Mouse (Mus musculus) MEL (cell line): ENCODE results near the gene Eef2k. TPM values are rescaled to one million over a fixed set of nuclear protein-coding genes. Genes with fewer than 3 reads are reported as not detected.
A peak's percentile ranks its signal among the peaks of the same experiment; 100 is the strongest.
"Not testable (repeated sequence)": the region's sequence is repeated elsewhere in the genome, so short reads cannot be mapped to it uniquely, and the experiment has no call there.

Experiments used
- DNase-seq: peaks from one replicate; pipeline ENCODE4 v3.0.0; 2011; ENCODE audit warnings: low read depth, low spot score
- H3K27ac ChIP-seq: 2 replicates; pipeline ENCODE4 v1.5.1; 2012; ENCODE audit warnings: low read depth, mild to moderate bottlenecking, control low read depth, low read length, moderate library complexity; ENCODE audit not compliant: control insufficient read depth
- H3K27me3 ChIP-seq, 2 experiments: fragments of 150-350 bp in 1 of 2; sonication (generic) in 1 of 2; 2 replicates each; pipeline ENCODE4 v1.6.1; 2012; ENCODE audit warnings: low read length in 2 of 2, mild to moderate bottlenecking in 2 of 2, improper control_type of control experiment in 1 of 2, moderate library complexity in 1 of 2; ENCODE audit not compliant: insufficient read depth in 2 of 2, control insufficient read depth in 1 of 2
- H3K36me3 ChIP-seq, 2 experiments: 2 replicates each; pipeline ENCODE4 v1.6.1; 2012 to 2014; ENCODE audit warnings: low read length in 2 of 2, improper control_type of control experiment in 1 of 2, inconsistent platforms in 1 of 2, mild to moderate bottlenecking in 1 of 2; ENCODE audit not compliant: insufficient read depth in 2 of 2, control insufficient read depth in 1 of 2
- H3K4me1 ChIP-seq, 2 experiments: fragments of 150-350 bp in 1 of 2; sonication (generic) in 1 of 2; 2 replicates each; pipeline ENCODE4 v1.6.1; 2012; ENCODE audit warnings: low read length in 2 of 2, improper control_type of control experiment in 1 of 2, mild to moderate bottlenecking in 1 of 2; ENCODE audit not compliant: insufficient read depth in 2 of 2, control insufficient read depth in 1 of 2
- H3K4me3 ChIP-seq, 2 experiments: fragments of 150-350 bp in 1 of 2; sonication (generic) in 1 of 2; 2 replicates each; pipeline ENCODE4 v1.5.1; 2012; ENCODE audit warnings: low read depth in 2 of 2, low read length in 2 of 2, mild to moderate bottlenecking in 2 of 2, moderate library complexity in 2 of 2, control low read depth in 1 of 2, improper control_type of control experiment in 1 of 2; ENCODE audit not compliant: control insufficient read depth in 1 of 2, insufficient read depth in 1 of 2
- H3K79me2 ChIP-seq: 2 replicates; pipeline ENCODE4 v1.6.1; 2012; ENCODE audit warnings: mild to moderate bottlenecking, low read length, moderate library complexity; ENCODE audit not compliant: control insufficient read depth, poor library complexity, insufficient read depth
- H3K9ac ChIP-seq: 2 replicates; pipeline ENCODE4 v1.6.1; 2012; ENCODE audit warnings: low read depth, mild to moderate bottlenecking, control low read depth, low read length, moderate library complexity; ENCODE audit not compliant: control insufficient read depth, poor library complexity, severe bottlenecking
- H3K9me3 ChIP-seq: fragments of 150-350 bp; sonication (generic); replicated peaks from 2 replicates; pipeline ENCODE4 v1.6.1; 2012; ENCODE audit warnings: mild to moderate bottlenecking, low read length, improper control_type of control experiment, moderate library complexity; ENCODE audit not compliant: insufficient read depth
- CHD1 ChIP-seq: IDR thresholded peaks from 2 replicates; pipeline ENCODE4 v1.6.1; 2012; ENCODE audit warnings: low read depth, mild to moderate bottlenecking, inconsistent platforms, low read length, improper control_type of control experiment
- CHD2 ChIP-seq: IDR thresholded peaks from 2 replicates; pipeline ENCODE4 v1.6.1; 2011; ENCODE audit warnings: low read length, improper control_type of control experiment
- CTCF ChIP-seq, 3 experiments: IDR thresholded peaks in 2 of 3; conservative IDR thresholded peaks in 1 of 3; 2 replicates each; pipeline ENCODE4 v1.5.1; 2011 to 2012; ENCODE audit warnings: low read length in 3 of 3, low read depth in 2 of 3, mild to moderate bottlenecking in 2 of 3, improper control_type of control experiment in 1 of 3, inconsistent platforms in 1 of 3, mixed read lengths in 1 of 3, moderate library complexity in 1 of 3; ENCODE audit not compliant: control insufficient read depth in 1 of 3, insufficient read depth in 1 of 3, poor library complexity in 1 of 3, severe bottlenecking in 1 of 3
- ELF1 ChIP-seq: IDR thresholded peaks from 2 replicates; pipeline ENCODE4 v1.6.1; 2014; ENCODE audit warnings: low read depth, mild to moderate bottlenecking, inconsistent platforms, low read length, improper control_type of control experiment, moderate library complexity
- EP300 ChIP-seq, 2 experiments: IDR thresholded peaks; 2 replicates each; pipeline ENCODE4 v1.6.1; 2011; ENCODE audit warnings: improper control_type of control experiment in 2 of 2, low read length in 2 of 2, low read depth in 1 of 2, mild to moderate bottlenecking in 1 of 2
- GABPA ChIP-seq: IDR thresholded peaks from 2 replicates; pipeline ENCODE4 v1.6.1; 2012; ENCODE audit warnings: low read depth, mild to moderate bottlenecking, inconsistent platforms, low read length, improper control_type of control experiment, moderate library complexity
- JUND ChIP-seq: IDR thresholded peaks from 2 replicates; pipeline ENCODE4 v1.6.1; 2011; ENCODE audit warnings: low read depth, mild to moderate bottlenecking, improper control_type of control experiment, low read length
- MAFK ChIP-seq: IDR thresholded peaks from 2 replicates; pipeline ENCODE4 v1.6.1; 2011; ENCODE audit warnings: low read depth, mild to moderate bottlenecking, low read length, improper control_type of control experiment, borderline replicate concordance
- MAZ ChIP-seq: IDR thresholded peaks from 2 replicates; pipeline ENCODE4 v1.6.1; 2012; ENCODE audit warnings: low read depth, mild to moderate bottlenecking, inconsistent platforms, low read length, improper control_type of control experiment
- MEF2A ChIP-seq: IDR thresholded peaks from 2 replicates; pipeline ENCODE4 v1.6.1; 2014; ENCODE audit warnings: low read depth, mild to moderate bottlenecking, inconsistent platforms, low read length, improper control_type of control experiment; ENCODE audit not compliant: poor library complexity, insufficient replicate concordance, severe bottlenecking; ENCODE audit errors: extremely low read depth
- MXI1 ChIP-seq: IDR thresholded peaks from 2 replicates; pipeline ENCODE4 v1.6.1; 2011; ENCODE audit warnings: mild to moderate bottlenecking, low read depth, low read length, improper control_type of control experiment
- MYB ChIP-seq: IDR thresholded peaks from 2 replicates; pipeline ENCODE4 v1.6.1; 2011; ENCODE audit warnings: mild to moderate bottlenecking, low read depth, low read length, improper control_type of control experiment
- MYC ChIP-seq: IDR thresholded peaks from 2 replicates; pipeline ENCODE4 v1.6.1; 2011; ENCODE audit warnings: low read depth, mild to moderate bottlenecking, low read length, improper control_type of control experiment, moderate library complexity
- POLR2AphosphoS5 ChIP-seq: IDR thresholded peaks from 2 replicates; pipeline ENCODE4 v1.6.1; 2012; ENCODE audit warnings: low read depth, borderline replicate concordance, mild to moderate bottlenecking, inconsistent platforms, low read length, moderate library complexity, mixed read lengths
- RAD21 ChIP-seq: IDR thresholded peaks from 2 replicates; pipeline ENCODE4 v1.6.1; 2011; ENCODE audit warnings: mild to moderate bottlenecking, low read depth, low read length, improper control_type of control experiment
- SIN3A ChIP-seq: IDR thresholded peaks from 2 replicates; pipeline ENCODE4 v1.6.1; 2012; ENCODE audit warnings: low read length, improper control_type of control experiment, inconsistent platforms
- SMC3 ChIP-seq: IDR thresholded peaks from 2 replicates; pipeline ENCODE4 v1.6.1; 2011; ENCODE audit warnings: low read depth, low read length, improper control_type of control experiment
- TBP ChIP-seq: IDR thresholded peaks from 2 replicates; pipeline ENCODE4 v1.8.0; 2011; ENCODE audit warnings: low read depth, low read length, improper control_type of control experiment
- ZC3H11A ChIP-seq: IDR thresholded peaks from 2 replicates; pipeline ENCODE4 v1.6.1; 2012; ENCODE audit warnings: low read depth, mild to moderate bottlenecking, inconsistent platforms, low read length, improper control_type of control experiment
- ZMIZ1 ChIP-seq: IDR thresholded peaks from 2 replicates; pipeline ENCODE4 v1.6.1; 2012; ENCODE audit warnings: low read depth, mild to moderate bottlenecking, inconsistent platforms, low read length, improper control_type of control experiment, moderate library complexity
- polyA plus RNA-seq, 2 experiments: library from polyadenylated mRNA; stranded (reverse) in 1 of 2; unstranded in 1 of 2; fragments of >175 nt in 1 of 2; fragments of >200 nt in 1 of 2; gene quantifications; 2 replicates each; pipeline versions ENCODE4 v1.2.1 to v1.2.4; 2012; ENCODE audit warnings: low replicate concordance in 2 of 2, low read depth in 1 of 2; ENCODE audit not compliant: insufficient read length in 2 of 2, insufficient read depth in 1 of 2, missing spikeins in 1 of 2
- total RNA-seq: library from RNA; depleted of rRNA; stranded (reverse); fragments of 300-350 nt; gene quantifications from 2 replicates; pipeline ENCODE4 v1.2.3, GENCODE M21; 2012

Gene Eef2k
- total and polyA plus RNA-seq, 3 experiments: 56.2 to 69.2 TPM; not detected in 1

DNA sequence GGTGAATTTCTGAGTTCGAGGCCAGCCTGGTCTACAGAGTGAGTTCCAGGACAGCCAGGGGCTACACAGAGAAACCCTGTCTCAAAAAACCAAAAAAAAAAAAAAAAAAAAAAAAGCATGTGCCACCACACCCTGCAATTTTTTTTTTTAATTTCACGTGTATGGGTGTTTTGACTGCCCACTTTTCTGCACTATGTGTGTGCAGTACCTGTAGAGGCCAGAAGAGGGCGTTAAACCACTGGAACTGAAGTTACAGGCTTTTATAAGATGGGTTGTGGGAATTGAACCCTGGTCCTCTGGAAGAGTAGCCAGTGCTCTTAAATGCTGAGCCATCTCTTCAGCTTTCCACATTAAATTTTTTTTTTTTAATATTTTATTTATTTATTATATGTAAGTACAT, 67.5 kb downstream of the Eef2k start:
- not testable (repeated sequence) for H3K27me3 ChIP-seq, H3K9ac ChIP-seq, H3K79me2 ChIP-seq, H3K4me3 ChIP-seq, H3K9me3 ChIP-seq
- peak; percentile 48 for DNase-seq
- TF ChIP-seq CTCF (IDR thresholded peaks at IDR 0.05 in 2 of 3, conservative IDR thresholded peaks at IDR 0.05 in 1 of 3; ENCODE audit: control insufficient read depth in 1 of 3, insufficient read depth in 1 of 3, low read depth in 2 of 3, low read length in 3 of 3, poor library complexity in 1 of 3, severe bottlenecking in 1 of 3): peak; percentile 18 to 44 (median 29); a peak in 4 of 6 replicates
- TF ChIP-seq, all 39 proteins: peak for 1; not testable (repeated sequence) for 38
- H3K27ac ChIP-seq, H3K4me1 ChIP-seq, H3K36me3 ChIP-seq: not testable (repeated sequence)

DNA sequence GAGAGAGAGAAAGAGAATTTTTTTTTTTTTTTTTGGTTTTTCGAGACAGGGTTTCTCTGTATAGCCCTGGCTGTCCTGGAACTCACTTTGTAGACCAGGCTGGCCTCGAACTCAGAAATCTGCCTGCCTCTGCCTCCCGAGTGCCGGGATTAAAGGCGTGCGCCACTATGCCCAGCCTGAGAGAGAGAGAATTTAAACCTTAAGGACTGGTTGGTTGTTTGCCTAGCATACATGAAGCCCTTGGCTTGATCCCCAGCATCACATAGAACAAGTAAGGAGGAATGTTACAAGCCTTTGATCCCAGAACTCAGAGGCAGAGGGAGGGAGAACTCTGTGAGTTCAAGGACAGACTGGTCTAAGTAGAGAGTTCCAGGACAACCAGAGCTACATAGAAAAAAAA, 68.6 kb downstream of the Eef2k start:
- H3K27me3 ChIP-seq, H3K27ac ChIP-seq, H3K4me1 ChIP-seq, H3K4me3 ChIP-seq, H3K9me3 ChIP-seq, H3K36me3 ChIP-seq, H3K9ac ChIP-seq, H3K79me2 ChIP-seq: not testable (repeated sequence)
- peak; percentile 19 for DNase-seq
- peak; percentile 88 for TF ChIP-seq TBP

DNA sequence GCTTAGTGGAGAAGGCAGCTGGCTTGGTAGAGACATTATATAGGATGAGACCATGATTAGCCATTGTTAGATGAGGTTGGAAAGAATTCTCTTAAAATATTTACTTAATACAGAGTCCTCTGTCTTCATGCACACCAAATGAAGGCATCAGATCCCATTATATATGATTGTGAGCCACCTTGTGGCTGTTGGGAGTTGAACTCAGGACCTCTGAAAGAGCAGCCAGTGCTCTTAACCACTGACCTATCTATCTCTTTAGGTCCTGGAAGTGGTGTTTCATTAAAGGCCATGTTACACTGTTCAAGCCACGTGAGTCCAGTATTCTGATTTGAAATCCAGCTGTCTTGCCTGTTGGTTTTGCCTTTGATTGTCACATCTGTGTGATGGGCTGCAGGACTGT, 70.7 kb downstream of the Eef2k start:
- peaks cover 7% of the 10 kb centered on the region for H3K79me2 ChIP-seq
- DNase-seq: peak; percentile 71
- no peak for TF ChIP-seq MAFK
- TF ChIP-seq MYC: no peak
- no peak for TF ChIP-seq MAZ
- no peak for TF ChIP-seq CHD1
- peak; percentile 94 for TF ChIP-seq ZC3H11A
- no peak for TF ChIP-seq GABPA
- peak; percentile 70; the same call in 1 of the 2 replicates for TF ChIP-seq SIN3A
- TF ChIP-seq TBP: peak; percentile 93
- TF ChIP-seq CHD2: no peak
- TF ChIP-seq MYB: no peak
- TF ChIP-seq POLR2AphosphoS5: no peak
- TF ChIP-seq CTCF (IDR thresholded peaks at IDR 0.05 in 2 of 3, conservative IDR thresholded peaks at IDR 0.05 in 1 of 3; ENCODE audit: control insufficient read depth in 1 of 3, insufficient read depth in 1 of 3, low read depth in 2 of 3, low read length in 3 of 3, poor library complexity in 1 of 3, severe bottlenecking in 1 of 3): peak in 2 of 3 experiments; percentile 30 to 86; a peak in 5 of 6 replicates
- TF ChIP-seq EP300 (IDR thresholded peaks at IDR 0.05; ENCODE audit: low read depth in 1 of 2, low read length in 2 of 2): no peak
- TF ChIP-seq MXI1: peak; percentile 37
- TF ChIP-seq MEF2A: no peak
- TF ChIP-seq SMC3: peak; percentile 97
- TF ChIP-seq JUND: no peak
- no peak for TF ChIP-seq ZMIZ1
- TF ChIP-seq ELF1: 0 out of 2 replicates have a peak, but pooled peaks have one; percentile 16
- TF ChIP-seq RAD21: peak; percentile 89
- no peak overlapping the region for H3K27ac ChIP-seq
- H3K27me3 ChIP-seq: no peaks in the 10 kb centered on the region
- peaks cover 0 to 2% of the 10 kb centered on the region in 2 experiments; a peak in 1 of 4 replicates for H3K4me1 ChIP-seq
- H3K36me3 ChIP-seq: peaks cover 0 to 3% of the 10 kb centered on the region in 2 experiments; a peak in 1 of 4 replicates
- H3K9ac ChIP-seq: no peak overlapping the region
- no peaks in the 10 kb centered on the region for H3K9me3 ChIP-seq
- H3K4me3 ChIP-seq: no peak overlapping the region
